Mouse (Mus musculus) neural tube, embryonic 11.5 days (tissue): ENCODE data around the gene Rbbp8nl. TPM values are rescaled to one million over a fixed set of nuclear protein-coding genes. Genes with fewer than 3 reads are reported as not detected.

Experiments
- ATAC-seq: fragments of 200-750 bp; cut with Nextera tagmentation; 2 replicates; pipeline ENCODE4 v1.8.0; 2017; ENCODE audit warnings: moderate number of reproducible peaks, mild to moderate bottlenecking, moderate TSS enrichment, moderate library complexity; ENCODE audit not compliant: insufficient read depth, low FRiP score, low TSS enrichment
- DNase-seq: peaks from one replicate; pipeline ENCODE4 v3.0.0-alpha.2; 2015; ENCODE audit warnings: low spot score
- H3K27ac ChIP-seq: fragments of 300-500 bp; sonication (generic); 2 replicates; pipeline ENCODE4 v1.5.1; 2014; ENCODE audit warnings: low read depth, mild to moderate bottlenecking, low read length
- H3K27me3 ChIP-seq: fragments of 300-500 bp; sonication (generic); 2 replicates; pipeline ENCODE4 v1.6.1; 2014; ENCODE audit warnings: mild to moderate bottlenecking, low read length, mixed read lengths; ENCODE audit not compliant: control insufficient read depth, insufficient read depth
- H3K36me3 ChIP-seq: fragments of 300-500 bp; sonication (generic); 2 replicates; pipeline ENCODE4 v1.6.1; 2014; ENCODE audit warnings: mild to moderate bottlenecking, low read length, moderate library complexity, mixed read lengths; ENCODE audit not compliant: control insufficient read depth, insufficient read depth
- H3K4me1 ChIP-seq: fragments of 300-500 bp; sonication (generic); 2 replicates; pipeline ENCODE4 v1.6.1; 2014; ENCODE audit warnings: low read length, mixed read lengths; ENCODE audit not compliant: control insufficient read depth, insufficient read depth
- H3K4me2 ChIP-seq: fragments of 300-500 bp; sonication (generic); 2 replicates; pipeline ENCODE4 v1.6.1; 2014; ENCODE audit warnings: low read depth, mild to moderate bottlenecking, moderate library complexity
- H3K4me3 ChIP-seq: fragments of 300-500 bp; sonication (generic); 2 replicates; pipeline ENCODE4 v1.5.1; 2014; ENCODE audit warnings: low read depth, low read length
- H3K9ac ChIP-seq: fragments of 300-500 bp; sonication (generic); 2 replicates; pipeline ENCODE4 v1.6.1; 2014; ENCODE audit warnings: mild to moderate bottlenecking, low read length
- H3K9me3 ChIP-seq: fragments of 300-500 bp; sonication (generic); 2 replicates; pipeline ENCODE4 v1.6.1; 2016; ENCODE audit warnings: low read length; ENCODE audit not compliant: control insufficient read depth
- WGBS: fragments of 180-500 bp; shearing (Covaris S2); extraction: QIAGEN DNeasy Blood & Tissue Kit; methylation state at CpG from one replicate; pipeline ENCODE4 v1.1.7; 2014; 5-methylcytosine and 5-hydroxymethylcytosine counted together
- polyA plus RNA-seq: library from polyadenylated mRNA; unstranded; fragments of >200 nt; fragmentation: Nextera tagmentation; extraction: Ambion mirVana; gene quantifications from 2 replicates; pipeline ENCODE4 v1.2.1, GENCODE M21; 2014

Gene Rbbp8nl
- polyA plus RNA-seq, 1 experiment from 2014 or later: not detected

DNA sequence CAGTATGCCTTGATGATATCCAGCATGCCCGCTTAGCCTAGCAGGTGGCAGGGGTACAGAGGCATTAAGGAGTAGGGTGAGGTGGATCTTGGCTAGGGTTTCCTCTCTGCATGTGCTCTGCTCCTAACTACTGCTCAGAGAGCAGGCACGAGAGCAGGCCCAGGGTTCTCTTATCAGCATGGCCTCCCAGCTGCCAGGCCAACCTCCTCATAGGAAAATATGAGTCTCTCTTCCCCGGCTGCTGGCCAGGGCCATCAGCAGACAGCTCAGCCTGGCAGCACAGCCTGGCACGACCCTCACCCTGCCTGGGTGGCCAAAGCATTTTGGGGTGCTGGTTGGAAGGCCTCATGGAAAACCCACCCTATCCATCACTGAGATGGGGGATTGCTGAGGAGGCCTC, 21.5 kb upstream of the Rbbp8nl start:
- H3K27ac ChIP-seq: no peak overlapping the region

DNA sequence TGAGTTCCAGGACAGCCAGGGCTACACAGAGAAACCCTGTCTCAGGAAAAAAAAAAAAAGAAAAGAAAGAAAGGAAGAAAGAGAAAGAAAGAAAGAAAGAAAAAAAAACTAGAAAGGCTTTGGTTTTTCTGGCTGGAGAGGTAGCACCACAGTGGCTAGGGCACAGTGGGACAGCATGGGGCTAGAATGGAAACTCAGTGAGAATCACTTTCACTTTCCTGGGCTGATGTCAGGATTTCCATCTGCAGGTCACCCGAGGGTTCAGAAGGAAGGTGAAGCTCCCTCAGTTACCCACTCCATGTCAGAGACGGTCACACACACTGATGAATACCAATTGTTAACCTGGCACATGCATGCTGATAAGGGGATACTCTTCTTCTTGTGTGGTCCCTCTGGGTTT, 18.0 kb upstream of the Rbbp8nl start:
- ATAC-seq: no peak
- H3K27me3 ChIP-seq: no peaks in the 10 kb centered on the region
- H3K9me3 ChIP-seq: no peaks in the 10 kb centered on the region
- H3K4me2 ChIP-seq: no peak overlapping the region
- no peak for DNase-seq
- 68% methylated on average over 2 of the region's 2 CpGs for WGBS
- no peak overlapping the region for H3K9ac ChIP-seq
- no peaks in the 10 kb centered on the region for H3K4me1 ChIP-seq
- no peaks in the 10 kb centered on the region for H3K36me3 ChIP-seq
- H3K27ac ChIP-seq: no peak overlapping the region
- H3K4me3 ChIP-seq: no peak overlapping the region

More for the DNA sequence above, 21.5 kb upstream of the Rbbp8nl start:
- 75% methylated on average over 4 of the region's 4 CpGs for WGBS
- Histone ChIP-seq H3K4me2 (no peak overlapping the region), H3K9me3 (no peaks in the 10 kb centered on the region), H3K4me3 (no peak overlapping the region), H3K9ac (no peak overlapping the region), H3K4me1 (no peaks in the 10 kb centered on the region), H3K27me3 (no peaks in the 10 kb centered on the region), H3K36me3 (no peaks in the 10 kb centered on the region)
- DNase-seq (no peak), ATAC-seq (no peak)

GRCm38 (mm10) chr2:180306423-180307168, 16.9 kb upstream of the Rbbp8nl start:
- H3K4me3 ChIP-seq: no peak overlapping the region
- H3K36me3 ChIP-seq: no peaks in the 10 kb centered on the region
- no peaks in the 10 kb centered on the region for H3K27me3 ChIP-seq
- no peaks in the 10 kb centered on the region for H3K4me1 ChIP-seq
- no peak overlapping the region for H3K9ac ChIP-seq
- DNase-seq (no peak), ATAC-seq (no peak)
- WGBS: 90% methylated on average over 8 of the region's 8 CpGs
- no peaks in the 10 kb centered on the region for H3K9me3 ChIP-seq
- H3K27ac ChIP-seq: no peak overlapping the region
- no peak overlapping the region for H3K4me2 ChIP-seq

- WGBS: 72% methylated on average over 2 of the region's 2 CpGs
- Histone ChIP-seq H3K9ac (no peak overlapping the region), H3K4me3 (no peak overlapping the region), H3K4me2 (no peak overlapping the region), H3K4me1 (no peaks in the 10 kb centered on the region), H3K27ac (no peak overlapping the region), H3K27me3 (no peaks in the 10 kb centered on the region), H3K36me3 (no peaks in the 10 kb centered on the region), H3K9me3 (no peaks in the 10 kb centered on the region)
- DNase-seq (no peak), ATAC-seq (no peak)
Observed at GRCm38 (mm10) chr2:180306009-180306408, 16.3 kb upstream of the Rbbp8nl start.

DNA sequence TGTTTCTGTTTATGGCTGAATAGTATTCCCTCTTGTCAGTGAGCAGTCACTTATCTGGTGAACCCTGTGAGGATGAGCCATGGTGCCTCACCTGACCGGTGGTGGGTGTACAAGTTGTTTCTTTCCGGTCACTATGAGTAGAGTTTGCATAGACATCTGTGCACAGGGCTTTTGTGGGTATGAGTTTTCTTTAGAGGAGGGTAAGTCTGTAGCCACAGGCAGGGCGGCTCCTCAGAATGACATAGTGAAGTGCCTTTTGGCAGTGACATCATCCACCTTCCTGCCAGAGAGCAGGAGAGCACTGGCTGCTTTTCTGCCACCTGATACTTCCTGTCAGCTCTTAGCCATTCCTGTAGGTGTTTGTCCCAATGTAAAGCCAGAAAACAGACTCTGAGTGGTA, 15.8 kb upstream of the Rbbp8nl start:
- ATAC-seq (no peak), DNase-seq (no peak)
- Histone ChIP-seq H3K9me3 (no peaks in the 10 kb centered on the region), H3K27ac (no peak overlapping the region), H3K4me2 (no peak overlapping the region), H3K4me1 (no peaks in the 10 kb centered on the region), H3K4me3 (no peak overlapping the region), H3K9ac (no peak overlapping the region), H3K36me3 (no peaks in the 10 kb centered on the region), H3K27me3 (no peaks in the 10 kb centered on the region)
- WGBS: 88% methylated on average over 3 of the region's 3 CpGs

GRCm38 (mm10) chr2:180304554-180304953, 14.9 kb upstream of the Rbbp8nl start:
- no peaks in the 10 kb centered on the region for H3K4me1 ChIP-seq
- WGBS: 62% methylated on average over 4 of the region's 4 CpGs
- H3K36me3 ChIP-seq: no peaks in the 10 kb centered on the region
- H3K4me3 ChIP-seq: no peak overlapping the region
- ATAC-seq: no peak
- H3K4me2 ChIP-seq: no peak overlapping the region
- H3K9me3 ChIP-seq: no peaks in the 10 kb centered on the region
- H3K27ac ChIP-seq: no peak overlapping the region
- H3K9ac ChIP-seq: no peak overlapping the region
- H3K27me3 ChIP-seq: no peaks in the 10 kb centered on the region
- no peak for DNase-seq

DNA sequence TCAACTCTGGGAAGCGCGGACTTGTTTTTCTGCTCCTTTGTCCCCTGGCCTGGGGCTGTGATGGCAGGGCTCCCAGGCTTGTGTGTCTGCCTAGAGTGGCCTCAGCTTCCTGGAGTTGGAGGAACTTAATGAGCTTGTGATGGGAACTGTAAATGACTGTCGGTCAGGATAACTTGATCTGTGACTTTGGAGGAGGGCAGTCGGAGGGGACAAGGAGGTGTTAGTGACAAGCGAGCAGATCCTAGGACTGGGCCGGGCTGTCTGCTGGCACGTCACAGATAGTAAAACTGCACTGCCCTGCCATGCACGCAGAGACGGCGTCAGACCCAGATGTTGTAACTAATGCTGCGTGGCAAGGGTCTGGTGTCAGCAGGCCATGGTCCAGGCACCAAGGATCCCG, 13.8 kb upstream of the Rbbp8nl start:
- ATAC-seq (no peak), DNase-seq (no peak)
- Histone ChIP-seq H3K36me3 (no peaks in the 10 kb centered on the region), H3K4me1 (no peaks in the 10 kb centered on the region), H3K27me3 (no peaks in the 10 kb centered on the region), H3K4me2 (no peak overlapping the region), H3K9ac (no peak overlapping the region), H3K4me3 (no peak overlapping the region), H3K9me3 (no peaks in the 10 kb centered on the region), H3K27ac (no peak overlapping the region)
- WGBS: 86% methylated on average over 12 of the region's 12 CpGs

DNA sequence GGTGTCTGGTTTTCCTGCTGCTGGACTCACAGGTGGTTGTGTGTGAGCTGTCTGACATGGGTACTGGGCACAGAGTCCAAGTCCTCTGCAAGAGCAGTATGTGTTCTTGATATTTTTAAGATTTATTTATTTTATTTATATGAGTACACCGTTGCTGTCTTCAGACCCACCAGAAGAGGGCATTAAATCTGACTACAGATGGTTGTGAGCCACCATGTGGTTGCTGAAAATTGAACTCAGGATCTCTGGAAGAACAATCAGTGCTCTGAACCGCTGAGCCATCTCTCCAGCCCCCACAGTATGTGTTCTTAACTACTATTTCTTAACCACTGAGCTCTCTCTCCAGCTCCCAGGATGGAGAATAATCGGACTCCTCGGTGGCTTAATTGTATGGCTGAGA, 12.5 kb upstream of the Rbbp8nl start:
- H3K9me3 ChIP-seq: no peaks in the 10 kb centered on the region
- no peak overlapping the region for H3K4me2 ChIP-seq
- H3K36me3 ChIP-seq: no peaks in the 10 kb centered on the region
- no peak for ATAC-seq
- H3K4me1 ChIP-seq: no peaks in the 10 kb centered on the region
- DNase-seq: no peak
- no peak overlapping the region for H3K4me3 ChIP-seq
- no peaks in the 10 kb centered on the region for H3K27me3 ChIP-seq
- H3K9ac ChIP-seq: no peak overlapping the region
- 79% methylated on average over 4 of the region's 4 CpGs for WGBS
- H3K27ac ChIP-seq: no peak overlapping the region

DNA sequence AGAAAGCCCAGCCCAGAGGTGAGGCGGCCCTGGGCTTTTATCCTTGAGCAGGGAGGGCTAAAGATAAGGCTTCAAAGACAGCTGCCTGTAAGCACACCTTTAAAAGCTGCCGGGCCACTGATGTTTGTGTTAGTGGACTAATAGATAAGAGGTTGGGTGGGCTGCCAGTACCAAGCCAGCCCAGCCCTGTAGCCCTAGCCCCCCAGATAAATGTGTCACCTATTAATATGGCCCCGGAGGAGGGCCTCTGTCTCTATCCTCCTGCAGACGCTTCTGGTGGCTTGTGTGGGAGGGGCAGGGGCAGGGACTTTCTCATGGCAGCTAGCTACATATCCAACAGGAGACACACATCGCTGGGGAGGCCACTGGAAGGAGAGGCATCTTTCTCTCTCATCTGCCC, 11.1 kb upstream of the Rbbp8nl start:
- ATAC-seq: no peak
- no peak for DNase-seq
- Histone ChIP-seq H3K27me3 (no peaks in the 10 kb centered on the region), H3K4me1 (no peaks in the 10 kb centered on the region), H3K36me3 (no peaks in the 10 kb centered on the region), H3K9ac (no peak overlapping the region), H3K4me2 (no peak overlapping the region), H3K9me3 (no peaks in the 10 kb centered on the region), H3K4me3 (no peak overlapping the region), H3K27ac (no peak overlapping the region)
- 57% methylated on average over 5 of the region's 5 CpGs for WGBS
